Comparison of ENCODE assay signal across 9 mouse cellular contexts in genomic region chr7:96970359-96970758, GRCm38 (mm10). TPM values are rescaled to one million over a fixed set of nuclear protein-coding genes. Genes with fewer than 3 reads are reported as not detected.
DNase-seq lines count a peak whose midpoint lies in the region; ATAC-seq and TF ChIP-seq lines count a peak whose summit lies in the region.
"Had no signal": no experiment of that assay in that cellular context is flagged by ENCODE, and none has a peak within 500 bp of the region (broad histone marks: within the 10 kb centered on the region; RNA-seq: fewer than 3 reads in every experiment).

No protein-coding gene starts in this region.

- WGBS in heart, embryonic 11.5 days (ENCODE audit: insufficient replicate concordance), result 27% methylated on average over 1 of the region's 1 CpGs
- WGBS in neural tube, embryonic 13.5 days, result 37% methylated on average over 1 of the region's 1 CpGs
- WGBS in midbrain, postnatal 0 days, result 28% methylated on average over 1 of the region's 1 CpGs

- peak; percentile 31 to 72 for DNase-seq in heart, adult 18-20 months
- no peak for DNase-seq in neural tube, embryonic 10.5 days (ENCODE audit: extremely low spot score, low spot score)
- peak; percentile 51 for DNase-seq in fibroblast of lung, adult 2 months (ENCODE audit: low read depth)
- DNase-seq in midbrain, postnatal 0 days (ENCODE audit: low spot score), result peak; percentile 82
- DNase-seq in thymus, postnatal 25 days, result no peak
- no peak for DNase-seq in heart, adult 11 months

- no peak overlapping the region for H3K4me2 ChIP-seq in heart, embryonic 11.5 days
- no peak overlapping the region for H3K4me2 ChIP-seq in neural tube, embryonic 13.5 days
- no peak overlapping the region for H3K4me2 ChIP-seq in midbrain, postnatal 0 days (ENCODE audit: low read depth, low read length, poor library complexity, severe bottlenecking)
- H3K4me2 ChIP-seq: neural tube, embryonic 12.5 days had no signal

- no peaks in the 10 kb centered on the region; the same call in 1 of the 2 replicates for H3K4me1 ChIP-seq in heart, embryonic 11.5 days (ENCODE audit: control insufficient read depth, insufficient read depth, low read length)
- peaks cover 10% of the 10 kb centered on the region for H3K4me1 ChIP-seq in neural tube, embryonic 13.5 days (replicated peaks)
- H3K4me1 ChIP-seq in midbrain, postnatal 0 days (ENCODE audit: insufficient read depth, low read length), result no peaks in the 10 kb centered on the region
- H3K4me1 ChIP-seq: neural tube, embryonic 12.5 days had no signal

- H3K4me3 ChIP-seq in heart, embryonic 11.5 days (ENCODE audit: low read depth, low read length), result no peak overlapping the region
- H3K4me3 ChIP-seq in neural tube, embryonic 13.5 days, result no peak overlapping the region
- no peak overlapping the region for H3K4me3 ChIP-seq in midbrain, postnatal 0 days (ENCODE audit: low read depth, low read length)
- H3K4me3 ChIP-seq: neural tube, embryonic 12.5 days had no signal

- TF ChIP-seq CTCF in midbrain, postnatal 0 days (IDR thresholded peaks at IDR 0.05), result peak; percentile 80

- no peak overlapping the region for H3K27ac ChIP-seq in heart, embryonic 11.5 days (ENCODE audit: low read depth, low read length)
- no peak overlapping the region for H3K27ac ChIP-seq in neural tube, embryonic 13.5 days (replicated peaks)
- no peak overlapping the region for H3K27ac ChIP-seq in midbrain, postnatal 0 days (ENCODE audit: low read depth, low read length)
- H3K27ac ChIP-seq: neural tube, embryonic 12.5 days had no signal

- no peak overlapping the region for H3K9ac ChIP-seq in heart, embryonic 11.5 days (ENCODE audit: low read depth, low read length)
- H3K9ac ChIP-seq in neural tube, embryonic 13.5 days, result no peak overlapping the region
- no peak overlapping the region for H3K9ac ChIP-seq in midbrain, postnatal 0 days (replicated peaks; ENCODE audit: low read length, poor library complexity, severe bottlenecking)
- H3K9ac ChIP-seq: neural tube, embryonic 12.5 days had no signal

- H3K27me3 ChIP-seq in heart, embryonic 11.5 days (ENCODE audit: control insufficient read depth, insufficient read depth, low read length), result no peaks in the 10 kb centered on the region
- H3K27me3 ChIP-seq in neural tube, embryonic 13.5 days, result no peaks in the 10 kb centered on the region
- H3K27me3 ChIP-seq in midbrain, postnatal 0 days (ENCODE audit: insufficient read depth, low read length), result no peaks in the 10 kb centered on the region
- H3K27me3 ChIP-seq: neural tube, embryonic 12.5 days had no signal

- ATAC-seq in heart, embryonic 11.5 days (replicated peaks; ENCODE audit: insufficient number of reproducible peaks, low FRiP score, low TSS enrichment), result no peak
- peak; percentile 59; the same call in 1 of the 2 replicates for ATAC-seq in neural tube, embryonic 13.5 days (ENCODE audit: low read depth)
- ATAC-seq in midbrain, postnatal 0 days (ENCODE audit: low FRiP score), result no peak

- H3K36me3 ChIP-seq in heart, embryonic 11.5 days (ENCODE audit: control insufficient read depth, insufficient read depth, low read length), result no peaks in the 10 kb centered on the region
- H3K36me3 ChIP-seq in neural tube, embryonic 13.5 days, result no peaks in the 10 kb centered on the region
- H3K36me3 ChIP-seq in midbrain, postnatal 0 days (ENCODE audit: insufficient read depth, low read length), result no peaks in the 10 kb centered on the region
- H3K36me3 ChIP-seq: neural tube, embryonic 12.5 days had no signal

- H3K9me3 ChIP-seq in heart, embryonic 11.5 days (replicated peaks; ENCODE audit: control insufficient read depth, low read length), result no peaks in the 10 kb centered on the region
- no peaks in the 10 kb centered on the region for H3K9me3 ChIP-seq in neural tube, embryonic 13.5 days
- H3K9me3 ChIP-seq in midbrain, postnatal 0 days (ENCODE audit: low read length), result no peaks in the 10 kb centered on the region
- H3K9me3 ChIP-seq: neural tube, embryonic 12.5 days had no signal

RNA-seq across cellular contexts. Expression of gene Nars2, which starts 19.1 kb away (rescaled TPM):
- total RNA-seq in heart, adult 18-20 months (2021), result 10 to 100 TPM; 22.6 to 23.5 TPM
- polyA plus RNA-seq in heart, embryonic 11.5 days (2014; fragmentation: Nextera tagmentation; extraction: Ambion mirVana), result 16.0 and 21.2 TPM in 2 replicates
- polyA plus RNA-seq in neural tube, embryonic 13.5 days (2015; fragmentation: Nextera tagmentation; extraction: Ambion mirVana), result 19.1 and 26.8 TPM in 2 replicates
- 5.4 and 13.9 TPM in 2 replicates for total RNA-seq in midbrain, postnatal 0 days (2014; rRNA removed)
- polyA plus RNA-seq in midbrain, postnatal 0 days (2015; fragmentation: Nextera tagmentation; extraction: Ambion mirVana), result 13.2 and 14.9 TPM in 2 replicates

Comparison
In these comparisons a context has a peak if more than half of its experiments do, and no peak if none do; other contexts are left out.
1. DNase-seq: peak in heart, adult 18-20 months (2 of 2), fibroblast of lung, adult 2 months (single experiment) and midbrain, postnatal 0 days (single experiment); none in neural tube, embryonic 10.5 days (single experiment), thymus, postnatal 25 days (single experiment) and heart, adult 11 months (single experiment).